Mouse (Mus musculus) left cerebral cortex, postnatal 36 days (tissue): Measurements from ENCODE around the gene Fam234b. TPM values are rescaled to one million over a fixed set of nuclear protein-coding genes. Genes with fewer than 3 reads are reported as not detected.

Experiments used
- DNase-seq, 2 experiments: peaks; one replicate each; pipeline ENCODE4 v3.0.0; 2021 to 2022; ENCODE audit warnings: low spot score in 2 of 2, mixed read lengths in 1 of 2
- intact Hi-C: fragments of 180-260 bp; cut with DNase I; formaldehyde crosslinking; loops from one replicate; pipeline ENCODE4 v1.15.1; 2025
- total RNA-seq, 2 experiments: library from RNA; stranded (reverse); gene quantifications; 2 replicates each; pipeline ENCODE4 v1.2.3; 2021

Gene Fam234b
- total RNA-seq: 100 to 1,000 TPM; 159 to 171 TPM

GRCm38 (mm10) chr6:135197921-135198532 is at the start of gene Fam234b, which contains the start of gene Hebp1:
TSS of gene Fam234b (plus strand) at chr6:135197977.
TSS of gene Hebp1 (minus strand) at chr6:135198022.
- intact Hi-C loops: loop anchor here (5.0 kb wide), 1 partner anchor 46 kb away; no protein-coding TSS in a partner anchor

DNA sequence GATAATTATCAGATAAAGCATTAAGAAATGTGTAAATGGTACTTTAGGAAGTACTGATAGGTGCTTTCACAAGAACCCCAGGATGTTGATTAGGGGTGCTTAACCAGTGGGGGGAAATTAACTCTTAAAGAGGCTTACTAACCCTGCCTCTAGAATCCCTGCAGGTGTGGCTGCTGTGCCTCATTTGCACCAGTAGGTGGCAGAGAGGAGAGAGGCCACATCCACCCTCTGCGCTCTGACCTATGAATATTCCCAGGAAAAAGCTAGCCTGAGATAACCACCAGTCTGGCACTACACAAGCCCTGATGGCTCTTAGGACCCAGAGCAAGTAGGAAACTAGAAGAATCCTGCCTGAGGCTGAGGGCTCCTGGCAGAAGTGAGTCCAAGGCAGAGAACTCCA is 49.3 kb upstream of the Fam234b start:
- DNase-seq: no peak
- intact Hi-C loops: loop anchor here (5.0 kb wide), 1 partner anchor 84 kb away; no protein-coding TSS in a partner anchor

More at GRCm38 (mm10) chr6:135197921-135198532, at the start of gene Fam234b, which contains the start of gene Hebp1:
- peak; percentile 89 to 91 for DNase-seq

DNA sequence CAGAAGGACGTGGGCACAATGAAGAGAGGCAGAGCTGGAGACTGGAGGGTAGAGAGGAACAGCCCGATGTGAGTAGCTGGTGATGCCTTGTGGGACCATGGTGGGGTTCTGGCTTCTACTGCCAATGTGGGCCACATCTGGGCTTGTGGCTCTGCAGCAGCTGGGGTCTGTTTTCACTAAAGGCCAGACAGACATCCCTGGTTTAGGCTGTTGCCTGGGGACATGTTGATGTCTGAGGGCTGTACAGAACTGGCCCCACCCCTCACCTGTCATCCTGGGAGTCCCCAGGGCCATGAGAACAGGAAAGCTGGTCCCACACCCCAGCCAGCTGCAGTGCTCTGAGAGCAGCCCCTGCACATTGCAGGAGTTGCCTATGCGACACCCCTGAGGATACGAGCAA is 48.6 kb upstream of the Fam234b start:
- intact Hi-C loops: loop anchor here (5.0 kb wide), 1 partner anchor 83 kb away; no protein-coding TSS in a partner anchor
- no peak for DNase-seq

DNA sequence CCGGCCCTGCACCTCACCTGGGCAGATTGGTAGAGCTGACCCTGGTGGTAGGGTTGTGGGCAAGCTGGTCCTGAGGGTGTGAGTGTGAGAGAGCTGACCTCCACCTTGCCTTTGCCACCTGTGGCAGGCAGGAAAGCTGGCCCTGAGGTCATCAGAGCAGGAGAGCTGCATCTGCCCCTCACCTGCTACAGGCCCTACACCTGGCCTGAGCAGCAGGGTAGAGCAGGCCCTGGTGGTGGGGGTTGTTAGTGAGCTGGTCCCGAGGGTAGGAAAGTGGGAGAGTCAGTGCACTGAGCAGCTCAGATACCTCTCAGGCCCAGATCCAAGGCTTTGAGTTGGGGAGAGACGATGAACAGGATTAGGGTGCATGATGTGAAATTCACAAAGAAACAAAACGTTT is 48.1 kb upstream of the Fam234b start:
- no peak for DNase-seq
- intact Hi-C loops: loop anchor here (2.0 to 5.0 kb wide), 3 partner anchors 48 to 227 kb away; partner anchors contain the start of genes Fam234b and Hebp1

DNA sequence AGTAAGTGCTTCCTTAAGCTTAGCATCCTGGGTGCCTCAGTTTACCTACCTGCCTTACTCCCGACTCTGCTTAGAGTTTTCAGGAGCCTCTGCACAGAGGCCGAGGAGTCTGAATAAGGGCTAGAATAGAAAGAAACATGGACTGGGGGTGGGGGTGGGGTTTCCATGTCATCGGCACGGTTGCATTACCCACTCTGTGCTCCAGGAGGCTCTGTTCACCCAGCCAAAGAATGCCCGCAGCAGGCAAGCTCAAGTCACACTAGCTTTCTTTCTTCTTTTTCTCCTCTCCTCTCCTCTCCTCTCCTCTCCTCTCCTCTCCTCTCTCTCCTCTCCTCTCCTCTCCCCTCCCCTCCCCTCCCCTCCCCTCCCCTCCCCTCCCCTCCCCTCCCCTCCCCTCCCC is 47.5 kb upstream of the Fam234b start:
- DNase-seq: no peak
- intact Hi-C loops: loop anchor here (2.0 to 5.0 kb wide), 2 partner anchors 47 to 226 kb away; partner anchors contain the start of genes Fam234b and Hebp1

DNA sequence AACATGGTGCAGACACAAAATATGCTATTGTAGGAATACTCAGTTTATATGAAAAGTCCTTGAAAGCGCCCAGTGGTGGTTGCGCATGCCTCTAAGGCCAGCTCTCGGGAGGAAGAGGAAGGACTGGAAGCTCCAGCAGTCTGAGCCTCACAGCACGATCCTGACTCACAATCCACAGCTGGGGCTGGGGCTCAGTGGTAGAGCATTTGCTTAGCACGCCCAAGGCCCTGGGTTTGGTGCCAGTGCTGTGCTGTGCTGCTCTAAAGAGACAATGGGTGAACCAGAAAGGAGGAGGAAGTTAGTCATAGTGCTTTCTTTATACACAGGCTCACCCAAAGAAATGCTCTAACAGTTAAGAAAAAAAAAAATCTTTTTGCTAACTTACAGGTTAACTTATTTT is 44.1 kb upstream of the Fam234b start:
- intact Hi-C loops: loop anchor here (5.0 kb wide), 1 partner anchor 44 kb away; the partner anchor contains the start of genes Fam234b and Hebp1
- peak in 1 of 2 experiments; percentile 47 for DNase-seq

DNA sequence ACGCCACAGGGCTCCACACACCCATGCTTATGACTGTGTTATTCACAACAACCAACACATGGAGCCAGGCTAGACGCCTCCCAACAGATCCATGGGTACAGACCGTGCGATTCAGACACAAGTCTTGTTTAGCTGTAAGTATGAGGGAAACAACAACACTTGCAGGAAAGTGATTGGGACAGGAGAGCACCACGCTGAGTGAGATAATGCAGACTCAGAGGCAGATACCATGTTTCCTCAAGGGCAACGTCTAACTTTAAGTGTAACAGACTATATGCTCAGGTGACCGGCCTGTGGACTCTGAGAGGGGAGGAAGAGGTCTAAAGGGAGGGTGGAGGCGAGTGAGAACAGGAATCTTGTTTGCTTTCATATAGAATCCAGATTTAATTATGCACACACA is 41.2 kb upstream of the Fam234b start:
- intact Hi-C loops: no loop called here
- no peak for DNase-seq

GRCm38 (mm10) chr6:135157496-135157895 is 40.3 kb upstream of the Fam234b start:
- DNase-seq: no peak
- intact Hi-C loops: no loop called here

- no peak for DNase-seq
- intact Hi-C loops: no loop called here
Observed at GRCm38 (mm10) chr6:135158509-135158908, 39.3 kb upstream of the Fam234b start.

- DNase-seq: no peak
- intact Hi-C loops: no loop called here
Observed at GRCm38 (mm10) chr6:135161356-135161755, 36.4 kb upstream of the Fam234b start.

- no peak for DNase-seq
- intact Hi-C loops: no loop called here
Observed at GRCm38 (mm10) chr6:135162311-135162710, 35.5 kb upstream of the Fam234b start.

DNA sequence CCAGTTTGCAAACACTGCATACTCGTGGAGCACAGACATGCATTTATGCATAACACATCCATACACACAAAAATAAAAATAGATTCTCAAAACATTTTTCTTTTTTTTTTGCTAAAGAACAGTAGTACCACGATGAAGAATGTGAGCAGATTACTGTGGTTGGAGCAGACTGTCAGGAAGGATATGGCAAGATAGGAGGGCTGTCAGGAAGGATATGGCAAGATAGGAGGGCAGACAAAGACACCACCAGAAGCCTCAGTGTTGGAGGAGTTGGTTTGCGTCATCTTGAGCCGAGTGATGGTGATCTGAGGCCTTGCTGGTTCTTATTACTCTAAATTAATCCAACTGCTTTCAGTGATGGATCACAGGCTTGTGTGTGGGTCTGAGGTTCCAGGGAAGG is 34.9 kb upstream of the Fam234b start:
- intact Hi-C loops: no loop called here
- DNase-seq: no peak

DNA sequence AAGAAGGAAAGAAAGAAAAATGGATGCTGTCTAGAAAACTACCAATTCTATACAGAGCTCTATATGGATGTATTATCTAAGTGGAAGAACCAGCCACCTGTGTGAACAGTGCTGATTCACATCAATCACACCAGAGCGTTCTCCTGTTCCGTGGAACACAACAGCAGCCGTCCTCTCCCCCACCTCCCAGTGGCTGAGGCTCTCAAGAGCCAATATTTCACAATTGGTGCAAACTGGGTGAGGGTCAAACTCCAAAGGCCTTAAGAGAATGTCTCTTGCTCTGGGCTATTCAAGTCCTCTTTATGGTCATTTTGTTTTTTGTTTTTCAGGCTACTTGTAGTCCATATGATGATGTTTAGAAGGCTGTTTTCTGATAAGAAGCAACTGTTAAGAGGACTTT is 32.6 kb upstream of the Fam234b start:
- intact Hi-C loops: no loop called here
- no peak for DNase-seq

DNA sequence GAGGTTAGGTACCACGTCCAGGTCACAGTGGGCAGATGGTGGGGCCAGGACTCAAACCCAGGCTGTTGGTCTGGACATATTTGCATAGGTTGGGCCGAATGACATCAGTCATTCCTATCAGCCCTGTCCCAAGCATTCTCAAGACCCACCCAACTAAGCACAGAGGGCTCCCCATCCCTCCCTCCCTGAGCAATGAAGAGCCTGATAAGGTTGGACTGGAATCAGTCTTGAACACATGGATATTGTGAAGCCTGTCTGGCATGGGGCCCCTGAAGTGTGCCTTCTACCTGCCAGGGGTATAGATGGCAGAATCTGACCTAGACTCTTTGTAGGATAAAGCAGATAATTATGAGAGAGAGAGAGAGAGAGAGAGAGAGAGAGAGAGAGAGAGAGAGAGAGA is 32.1 kb upstream of the Fam234b start:
- intact Hi-C loops: no loop called here
- no peak for DNase-seq

DNA sequence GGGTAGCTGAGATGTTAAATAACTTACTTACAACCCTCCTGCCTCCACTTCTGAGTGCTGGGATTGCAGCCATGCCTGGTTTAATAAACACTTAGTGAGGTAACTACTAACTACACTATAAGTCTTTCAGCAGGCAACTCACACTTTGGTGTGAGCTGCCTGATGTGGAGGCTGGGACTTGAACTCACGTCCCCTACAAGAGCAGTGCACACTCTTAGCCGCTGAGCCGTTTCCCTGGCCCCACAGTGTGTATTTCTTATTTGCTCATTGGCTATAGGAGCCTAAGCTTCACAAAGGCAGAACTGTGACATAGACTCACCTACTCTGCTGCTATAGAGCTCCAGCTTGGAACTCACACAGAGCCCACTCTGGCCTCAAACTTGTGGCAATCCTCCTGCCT is 31.5 kb upstream of the Fam234b start:
- no peak for DNase-seq
- intact Hi-C loops: no loop called here

GRCm38 (mm10) chr6:135166712-135167111 is 31.1 kb upstream of the Fam234b start:
- intact Hi-C loops: no loop called here
- no peak for DNase-seq

GRCm38 (mm10) chr6:135167380-135168311 is 30.1 kb upstream of the Fam234b start:
- intact Hi-C loops: no loop called here
- DNase-seq: peak; percentile 74

DNA sequence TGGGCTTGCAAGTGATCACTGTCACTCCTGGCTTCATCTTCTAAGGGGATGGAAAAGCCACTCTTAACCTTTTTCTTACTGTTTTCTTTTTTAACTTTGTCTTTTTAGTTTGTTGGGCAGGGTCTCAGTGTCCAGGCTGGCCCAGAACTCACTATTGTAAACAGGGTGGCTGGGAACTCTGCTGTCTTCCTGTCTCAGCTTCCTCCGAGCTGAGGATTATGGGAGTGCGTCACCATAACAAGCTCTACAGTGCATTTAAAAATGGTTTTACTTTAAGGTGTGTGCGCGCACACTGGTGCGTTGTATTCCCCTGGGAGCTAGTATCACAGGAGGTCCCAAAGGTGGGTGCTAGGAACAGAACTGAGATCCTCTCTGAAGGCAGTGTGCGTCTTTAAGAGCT is 29.3 kb upstream of the Fam234b start:
- DNase-seq: no peak
- intact Hi-C loops: no loop called here

DNA sequence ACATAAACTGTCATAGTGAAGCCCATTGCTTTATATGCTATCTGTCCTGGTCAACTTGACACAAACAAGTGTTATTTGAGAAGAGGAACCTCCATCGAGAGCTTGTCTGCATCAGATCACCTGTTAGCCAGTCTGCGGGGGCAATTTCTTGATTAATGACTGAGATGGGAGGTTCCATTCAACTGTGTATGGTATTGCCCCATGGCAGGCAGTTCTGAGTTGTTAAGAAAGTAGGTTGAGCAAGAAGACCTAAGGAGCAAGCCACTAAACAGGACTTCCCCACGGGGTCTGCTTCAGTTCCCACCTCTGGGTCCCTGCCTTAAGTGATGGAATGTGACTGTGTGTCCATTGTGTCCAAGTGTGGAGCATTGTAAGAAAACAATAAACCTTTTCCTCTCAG is 28.5 kb upstream of the Fam234b start:
- intact Hi-C loops: no loop called here
- DNase-seq: no peak

GRCm38 (mm10) chr6:135171736-135172135 is 26.0 kb upstream of the Fam234b start:
- DNase-seq: no peak
- intact Hi-C loops: no loop called here
